Mouse (Mus musculus): Measurements from ENCODE around the gene 0610030E20Rik. TPM values are rescaled to one million over a fixed set of nuclear protein-coding genes. Genes with fewer than 3 reads are reported as not detected.

0610030E20Rik gene
- polyA plus RNA-seq, 1 experiment, result 42.2 TPM

DNA sequence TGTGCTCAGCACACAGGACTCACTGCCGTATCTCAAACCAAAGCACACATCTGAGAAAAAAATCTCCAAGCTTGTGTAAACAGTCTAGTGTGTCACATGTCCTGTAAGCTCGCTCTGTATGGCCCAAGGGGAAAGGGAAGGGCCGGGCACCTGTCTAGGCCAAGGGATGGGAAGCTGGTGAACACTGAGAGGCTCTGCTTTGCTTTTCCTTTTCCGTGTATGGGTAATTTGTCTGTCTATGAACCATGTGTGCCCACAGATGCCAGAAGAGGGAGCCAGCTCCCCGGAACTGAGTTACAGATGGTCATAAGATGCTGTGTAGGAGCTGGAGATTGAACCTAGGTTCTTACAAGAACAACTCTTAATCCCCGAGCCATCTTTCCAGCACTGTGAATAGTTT is 20.8 kb upstream of the 0610030E20Rik start:
- Histone ChIP-seq H3K36me3 (ENCODE audit: control insufficient read depth, insufficient read depth, low read length) (peaks cover 70% of the 10 kb centered on the region), H3K27ac (ENCODE audit: control insufficient read depth, insufficient read depth, low read length) (no peak overlapping the region), H3K4me3 (ENCODE audit: control insufficient read depth, insufficient read depth, low read length) (no peak overlapping the region), H3K27me3 (ENCODE audit: control insufficient read depth, insufficient read depth, low read length) (no peaks in the 10 kb centered on the region), H3K4me1 (replicated peaks; ENCODE audit: control insufficient read depth, insufficient read depth, low read length) (no peaks in the 10 kb centered on the region)
- 68% methylated on average over 6 of the region's 6 CpGs for WGBS
- no peak for TF ChIP-seq POLR2A (IDR thresholded peaks at IDR 0.05; ENCODE audit: control insufficient read depth, extremely low read depth, insufficient read depth, low read length, poor library complexity)
- TF ChIP-seq CTCF (IDR thresholded peaks at IDR 0.05; ENCODE audit: borderline replicate concordance, control insufficient read depth, extremely low read depth, insufficient read depth, low read length, poor library complexity), result no peak
- DNase-seq, result peak; percentile 35

DNA sequence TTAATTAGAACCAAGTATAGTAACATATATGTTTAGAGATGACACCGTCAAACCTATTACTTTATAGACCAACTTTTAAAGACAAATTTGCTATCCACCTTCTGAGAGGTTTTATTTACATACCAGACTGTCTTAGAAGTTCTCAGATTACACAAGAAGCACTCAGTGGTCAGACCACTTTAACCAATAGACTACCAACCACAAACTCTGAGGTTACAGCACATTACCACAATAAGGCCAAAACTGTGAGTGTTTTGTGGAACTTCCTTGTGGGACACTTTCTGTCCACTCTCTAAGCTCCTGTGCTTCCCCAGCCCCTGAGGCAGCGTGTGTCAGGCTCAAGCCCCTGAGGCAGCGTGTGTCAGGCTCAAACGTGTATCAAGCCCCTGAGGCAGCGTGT is 18.1 kb upstream of the 0610030E20Rik start:
- TF ChIP-seq POLR2A (IDR thresholded peaks at IDR 0.05; ENCODE audit: control insufficient read depth, extremely low read depth, insufficient read depth, low read length, poor library complexity), result no peak
- no peak for TF ChIP-seq CTCF (IDR thresholded peaks at IDR 0.05; ENCODE audit: borderline replicate concordance, control insufficient read depth, extremely low read depth, insufficient read depth, low read length, poor library complexity)
- no peaks in the 10 kb centered on the region for H3K4me1 ChIP-seq (replicated peaks; ENCODE audit: control insufficient read depth, insufficient read depth, low read length)
- peaks cover 70% of the 10 kb centered on the region for H3K36me3 ChIP-seq (ENCODE audit: control insufficient read depth, insufficient read depth, low read length)
- DNase-seq, result no peak
- WGBS, result 90% methylated on average over 5 of the region's 5 CpGs
- no peak overlapping the region for H3K4me3 ChIP-seq (ENCODE audit: control insufficient read depth, insufficient read depth, low read length)
- no peak overlapping the region for H3K27ac ChIP-seq (ENCODE audit: control insufficient read depth, insufficient read depth, low read length)
- no peaks in the 10 kb centered on the region for H3K27me3 ChIP-seq (ENCODE audit: control insufficient read depth, insufficient read depth, low read length)

DNA sequence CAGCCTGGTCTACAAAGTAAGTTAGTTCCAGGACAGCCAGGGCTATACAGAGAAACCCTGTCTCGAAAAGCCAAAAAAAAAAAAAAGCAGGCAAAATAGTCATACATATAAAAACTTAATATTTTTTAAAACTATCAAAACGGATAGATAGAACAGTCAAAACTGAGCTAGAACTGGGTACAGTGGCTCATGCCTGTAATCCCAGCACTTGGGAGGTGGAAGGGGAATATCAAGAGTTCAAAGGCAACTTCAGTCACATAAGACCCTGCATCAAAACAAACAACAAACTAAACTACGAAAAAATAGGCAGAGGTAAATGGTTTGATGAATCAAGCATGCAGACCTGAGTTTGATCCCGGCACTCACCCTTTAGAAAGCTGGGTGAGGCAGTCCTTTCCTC is 17.0 kb upstream of the 0610030E20Rik start:
- 98% methylated on average over 4 of the region's 4 CpGs for WGBS
- no peaks in the 10 kb centered on the region for H3K4me1 ChIP-seq (replicated peaks; ENCODE audit: control insufficient read depth, insufficient read depth, low read length)
- TF ChIP-seq CTCF (IDR thresholded peaks at IDR 0.05; ENCODE audit: borderline replicate concordance, control insufficient read depth, extremely low read depth, insufficient read depth, low read length, poor library complexity) (no peak), POLR2A (IDR thresholded peaks at IDR 0.05; ENCODE audit: control insufficient read depth, extremely low read depth, insufficient read depth, low read length, poor library complexity) (no peak)
- no peak overlapping the region for H3K27ac ChIP-seq (ENCODE audit: control insufficient read depth, insufficient read depth, low read length)
- H3K27me3 ChIP-seq (ENCODE audit: control insufficient read depth, insufficient read depth, low read length), result no peaks in the 10 kb centered on the region
- no peak overlapping the region for H3K4me3 ChIP-seq (ENCODE audit: control insufficient read depth, insufficient read depth, low read length)
- peaks cover 76% of the 10 kb centered on the region for H3K36me3 ChIP-seq (ENCODE audit: control insufficient read depth, insufficient read depth, low read length)
- no peak for DNase-seq

DNA sequence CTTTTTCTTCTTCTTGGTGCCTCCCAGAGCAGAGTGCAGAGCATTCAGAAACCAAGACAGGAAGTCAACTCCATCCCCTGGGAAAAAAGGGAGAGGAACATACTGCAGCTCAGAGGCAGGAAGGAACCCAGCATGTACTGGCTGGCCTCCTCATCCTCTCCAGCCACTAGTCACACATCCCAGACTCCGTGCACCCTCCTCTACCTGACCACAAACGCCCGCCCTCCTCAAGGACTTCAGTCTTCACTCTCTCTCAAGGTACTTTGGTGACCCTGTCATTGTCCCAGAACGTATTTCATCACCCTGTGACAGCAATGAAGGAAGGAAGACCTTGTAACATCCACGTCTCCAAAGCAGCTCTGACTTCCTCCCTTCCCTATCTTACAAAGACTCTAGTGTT is 14.0 kb upstream of the 0610030E20Rik start:
- H3K27ac ChIP-seq (ENCODE audit: control insufficient read depth, insufficient read depth, low read length), result no peak overlapping the region
- WGBS, result 96% methylated on average over 5 of the region's 5 CpGs
- no peaks in the 10 kb centered on the region for H3K27me3 ChIP-seq (ENCODE audit: control insufficient read depth, insufficient read depth, low read length)
- no peaks in the 10 kb centered on the region for H3K4me1 ChIP-seq (replicated peaks; ENCODE audit: control insufficient read depth, insufficient read depth, low read length)
- H3K4me3 ChIP-seq (ENCODE audit: control insufficient read depth, insufficient read depth, low read length), result no peak overlapping the region
- DNase-seq, result no peak
- peaks cover 80% of the 10 kb centered on the region for H3K36me3 ChIP-seq (ENCODE audit: control insufficient read depth, insufficient read depth, low read length)
- TF ChIP-seq POLR2A (IDR thresholded peaks at IDR 0.05; ENCODE audit: control insufficient read depth, extremely low read depth, insufficient read depth, low read length, poor library complexity) (no peak), CTCF (IDR thresholded peaks at IDR 0.05; ENCODE audit: borderline replicate concordance, control insufficient read depth, extremely low read depth, insufficient read depth, low read length, poor library complexity) (no peak)

DNA sequence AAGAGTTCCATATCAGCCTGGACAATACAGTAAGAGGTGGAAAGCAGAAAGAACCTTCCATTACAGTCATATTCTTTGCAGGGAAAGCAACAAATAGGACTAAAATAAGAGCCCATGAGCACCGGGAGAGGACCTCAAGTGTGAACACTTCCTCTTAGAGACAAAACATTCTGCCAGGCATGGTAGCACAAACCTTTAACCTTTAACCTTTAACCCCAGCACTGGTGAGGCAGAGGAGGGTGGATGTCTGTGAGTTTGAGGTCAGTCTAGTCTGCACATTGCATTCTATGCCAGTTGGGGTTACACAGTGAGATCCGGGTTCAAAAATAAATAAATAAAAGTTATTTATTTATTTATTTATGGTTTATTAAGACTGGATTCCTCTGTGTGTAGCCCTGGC is 6.6 kb upstream of the 0610030E20Rik start:
- WGBS, result 87% methylated on average over 2 of the region's 2 CpGs
- Histone ChIP-seq H3K4me1 (replicated peaks; ENCODE audit: control insufficient read depth, insufficient read depth, low read length) (no peaks in the 10 kb centered on the region; the same call in 1 of the 2 replicates), H3K27me3 (ENCODE audit: control insufficient read depth, insufficient read depth, low read length) (no peaks in the 10 kb centered on the region), H3K4me3 (ENCODE audit: control insufficient read depth, insufficient read depth, low read length) (no peak overlapping the region), H3K36me3 (ENCODE audit: control insufficient read depth, insufficient read depth, low read length) (peaks cover 42% of the 10 kb centered on the region), H3K27ac (ENCODE audit: control insufficient read depth, insufficient read depth, low read length) (no peak overlapping the region)
- no peak for DNase-seq
- TF ChIP-seq CTCF (IDR thresholded peaks at IDR 0.05; ENCODE audit: borderline replicate concordance, control insufficient read depth, extremely low read depth, insufficient read depth, low read length, poor library complexity) (no peak), POLR2A (IDR thresholded peaks at IDR 0.05; ENCODE audit: control insufficient read depth, extremely low read depth, insufficient read depth, low read length, poor library complexity) (no peak)

DNA sequence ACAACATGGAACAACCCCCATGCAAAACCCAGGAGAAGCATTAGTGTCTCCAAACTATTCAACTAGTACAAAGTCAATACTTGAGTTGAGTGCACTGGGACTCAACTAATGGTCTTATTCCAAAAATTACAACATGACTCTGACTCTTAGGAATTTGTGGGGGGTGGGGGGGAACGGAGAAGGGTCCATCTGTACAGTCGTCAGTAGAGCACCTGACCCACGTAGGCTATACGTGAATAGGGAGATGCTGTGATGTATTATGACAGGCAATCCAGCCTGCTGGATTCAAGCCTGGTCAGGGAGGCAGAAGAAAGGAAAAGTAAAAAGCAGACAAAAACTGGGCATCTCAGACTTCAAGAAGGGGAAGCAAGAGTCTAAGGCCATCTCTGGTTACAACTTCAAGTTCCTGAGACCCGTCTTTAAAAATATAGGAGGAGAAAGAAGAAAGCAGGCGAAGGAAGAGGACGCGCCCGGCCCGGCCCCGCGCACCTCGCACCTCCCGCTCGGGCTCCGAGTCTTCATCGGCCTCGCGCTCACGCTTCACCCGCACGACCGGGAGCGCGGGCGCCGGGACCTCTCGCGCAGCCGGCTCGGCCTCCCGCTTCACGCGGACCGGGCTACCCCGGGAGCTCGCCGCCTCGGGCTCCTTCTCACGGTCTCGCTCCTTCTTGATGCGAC is 2.6 kb upstream of the 0610030E20Rik start:
- no peaks in the 10 kb centered on the region for H3K27me3 ChIP-seq (ENCODE audit: control insufficient read depth, insufficient read depth, low read length)
- H3K4me3 ChIP-seq (ENCODE audit: control insufficient read depth, insufficient read depth, low read length), result peak overlapping the region; percentile 73
- no peak for DNase-seq
- TF ChIP-seq CTCF (IDR thresholded peaks at IDR 0.05; ENCODE audit: borderline replicate concordance, control insufficient read depth, extremely low read depth, insufficient read depth, low read length, poor library complexity), result no peak
- no peak for TF ChIP-seq POLR2A (IDR thresholded peaks at IDR 0.05; ENCODE audit: control insufficient read depth, extremely low read depth, insufficient read depth, low read length, poor library complexity)
- under 1% methylated on average over 42 of the region's 42 CpGs for WGBS
- H3K36me3 ChIP-seq (ENCODE audit: control insufficient read depth, insufficient read depth, low read length), result peaks cover 8% of the 10 kb centered on the region
- no peak overlapping the region for H3K27ac ChIP-seq (ENCODE audit: control insufficient read depth, insufficient read depth, low read length)
- H3K4me1 ChIP-seq (replicated peaks; ENCODE audit: control insufficient read depth, insufficient read depth, low read length), result peaks cover 4% of the 10 kb centered on the region
